Mouse (Mus musculus): ENCODE data around the gene Coq9. TPM values are rescaled to one million over a fixed set of nuclear protein-coding genes. Genes with fewer than 3 reads are reported as not detected.
A peak's percentile ranks its signal among the peaks of the same experiment; 100 is the strongest.

The Coq9 gene
- polyA plus RNA-seq, 1 experiment from 2014 or later, result 125 TPM

- 31% methylated on average over 5 of the region's 5 CpGs for WGBS (ENCODE audit: insufficient replicate concordance)
- Histone ChIP-seq H3K9me3 (replicated peaks; ENCODE audit: control insufficient read depth, low read length) (no peaks in the 10 kb centered on the region), H3K36me3 (ENCODE audit: control insufficient read depth, insufficient read depth, low read length) (peaks cover 14% of the 10 kb centered on the region), H3K4me3 (ENCODE audit: low read depth, low read length) (peak overlapping the region; percentile 100; the same call in 1 of the 2 replicates), H3K9ac (ENCODE audit: low read depth, low read length) (no peak overlapping the region), H3K27me3 (ENCODE audit: control insufficient read depth, insufficient read depth, low read length) (no peaks in the 10 kb centered on the region), H3K4me2 (peak overlapping the region; percentile 86), H3K4me1 (ENCODE audit: control insufficient read depth, insufficient read depth, low read length) (peaks cover 5% of the 10 kb centered on the region; the same call in 1 of the 2 replicates), H3K27ac (ENCODE audit: low read depth, low read length) (no peak overlapping the region)
- no peak for ATAC-seq (replicated peaks; ENCODE audit: insufficient number of reproducible peaks, low FRiP score, low TSS enrichment)
Observed at GRCm38 (mm10) chr8:94857011-94857345, 18.9 kb downstream of the Coq9 start.

- peak within 1 kb of the TSS; percentile 77 for H3K27ac ChIP-seq (ENCODE audit: low read depth, low read length)
- H3K9ac ChIP-seq (ENCODE audit: low read depth, low read length), result peak within 1 kb of the TSS; percentile 95
- H3K27me3 ChIP-seq (ENCODE audit: control insufficient read depth, insufficient read depth, low read length), result no peaks in the 10 kb centered on the region
- H3K36me3 ChIP-seq (ENCODE audit: control insufficient read depth, insufficient read depth, low read length), result peaks cover 13% of the 10 kb centered on the region
- 1% methylated on average over 68 of the region's 68 CpGs for WGBS (ENCODE audit: insufficient replicate concordance)
- H3K9me3 ChIP-seq (replicated peaks; ENCODE audit: control insufficient read depth, low read length), result no peaks in the 10 kb centered on the region
- H3K4me3 ChIP-seq (ENCODE audit: low read depth, low read length), result peak within 1 kb of the TSS; percentile 100
- H3K4me2 ChIP-seq, result peak within 1 kb of the TSS; percentile 86
- peak; percentile 71 for ATAC-seq (replicated peaks; ENCODE audit: insufficient number of reproducible peaks, low FRiP score, low TSS enrichment)
- H3K4me1 ChIP-seq (ENCODE audit: control insufficient read depth, insufficient read depth, low read length), result peaks cover 5% of the 10 kb centered on the region; the same call in 1 of the 2 replicates
Observed at GRCm38 (mm10) chr8:94857346-94858173, 19.4 kb downstream of the Coq9 start, which contains the start of gene Polr2c. TSS of gene Polr2c (plus strand) at chr8:94857450.

- H3K27me3 ChIP-seq (ENCODE audit: control insufficient read depth, insufficient read depth, low read length), result no peaks in the 10 kb centered on the region
- H3K9ac ChIP-seq (ENCODE audit: low read depth, low read length), result no peak overlapping the region
- WGBS (ENCODE audit: insufficient replicate concordance), result 68% methylated on average over 8 of the region's 8 CpGs
- H3K4me2 ChIP-seq, result no peak overlapping the region
- no peak overlapping the region for H3K4me3 ChIP-seq (ENCODE audit: low read depth, low read length)
- ATAC-seq (replicated peaks; ENCODE audit: insufficient number of reproducible peaks, low FRiP score, low TSS enrichment), result no peak
- H3K9me3 ChIP-seq (replicated peaks; ENCODE audit: control insufficient read depth, low read length), result no peaks in the 10 kb centered on the region
- no peak overlapping the region for H3K27ac ChIP-seq (ENCODE audit: low read depth, low read length)
- peaks cover 31% of the 10 kb centered on the region for H3K36me3 ChIP-seq (ENCODE audit: control insufficient read depth, insufficient read depth, low read length)
- H3K4me1 ChIP-seq (ENCODE audit: control insufficient read depth, insufficient read depth, low read length), result peaks cover 7% of the 10 kb centered on the region; the same call in 1 of the 2 replicates
Observed at GRCm38 (mm10) chr8:94861352-94861910, 23.3 kb downstream of the Coq9 start.

GRCm38 (mm10) chr8:94862487-94863220 is 24.5 kb downstream of the Coq9 start:
- Histone ChIP-seq H3K4me3 (ENCODE audit: low read depth, low read length) (no peak overlapping the region), H3K36me3 (ENCODE audit: control insufficient read depth, insufficient read depth, low read length) (peaks cover 38% of the 10 kb centered on the region), H3K9me3 (replicated peaks; ENCODE audit: control insufficient read depth, low read length) (no peaks in the 10 kb centered on the region), H3K4me2 (no peak overlapping the region), H3K9ac (ENCODE audit: low read depth, low read length) (no peak overlapping the region), H3K27ac (ENCODE audit: low read depth, low read length) (no peak overlapping the region; the same call in 1 of the 2 replicates), H3K27me3 (ENCODE audit: control insufficient read depth, insufficient read depth, low read length) (no peaks in the 10 kb centered on the region), H3K4me1 (ENCODE audit: control insufficient read depth, insufficient read depth, low read length) (peaks cover 10% of the 10 kb centered on the region)
- ATAC-seq (replicated peaks; ENCODE audit: insufficient number of reproducible peaks, low FRiP score, low TSS enrichment), result no peak; the same call in 1 of the 2 replicates
- 70% methylated on average over 12 of the region's 12 CpGs for WGBS (ENCODE audit: insufficient replicate concordance)

GRCm38 (mm10) chr8:94863897-94864673 is 26.0 kb downstream of the Coq9 start:
- H3K27ac ChIP-seq (ENCODE audit: low read depth, low read length), result no peak overlapping the region

GRCm38 (mm10) chr8:94865292-94865691 is 27.2 kb downstream of the Coq9 start:
- H3K27ac ChIP-seq (ENCODE audit: low read depth, low read length), result no peak overlapping the region; the same call in 1 of the 2 replicates
- H3K4me2 ChIP-seq, result no peak overlapping the region
- no peaks in the 10 kb centered on the region for H3K27me3 ChIP-seq (ENCODE audit: control insufficient read depth, insufficient read depth, low read length)
- H3K9me3 ChIP-seq (replicated peaks; ENCODE audit: control insufficient read depth, low read length), result no peaks in the 10 kb centered on the region
- WGBS (ENCODE audit: insufficient replicate concordance), result 77% methylated on average over 10 of the region's 10 CpGs
- no peak for ATAC-seq (replicated peaks; ENCODE audit: insufficient number of reproducible peaks, low FRiP score, low TSS enrichment)
- no peak overlapping the region for H3K9ac ChIP-seq (ENCODE audit: low read depth, low read length)
- peaks cover 39% of the 10 kb centered on the region for H3K36me3 ChIP-seq (ENCODE audit: control insufficient read depth, insufficient read depth, low read length)
- peaks cover 31% of the 10 kb centered on the region for H3K4me1 ChIP-seq (ENCODE audit: control insufficient read depth, insufficient read depth, low read length)
- H3K4me3 ChIP-seq (ENCODE audit: low read depth, low read length), result no peak overlapping the region

More at GRCm38 (mm10) chr8:94863897-94864673, 26.0 kb downstream of the Coq9 start:
- Histone ChIP-seq H3K4me2 (no peak overlapping the region), H3K9me3 (replicated peaks; ENCODE audit: control insufficient read depth, low read length) (no peaks in the 10 kb centered on the region), H3K4me1 (ENCODE audit: control insufficient read depth, insufficient read depth, low read length) (peaks cover 22% of the 10 kb centered on the region), H3K9ac (ENCODE audit: low read depth, low read length) (no peak overlapping the region; the same call in 1 of the 2 replicates), H3K4me3 (ENCODE audit: low read depth, low read length) (no peak overlapping the region), H3K27me3 (ENCODE audit: control insufficient read depth, insufficient read depth, low read length) (no peaks in the 10 kb centered on the region), H3K36me3 (ENCODE audit: control insufficient read depth, insufficient read depth, low read length) (peaks cover 40% of the 10 kb centered on the region)
- no peak for ATAC-seq (replicated peaks; ENCODE audit: insufficient number of reproducible peaks, low FRiP score, low TSS enrichment)
- 64% methylated on average over 10 of the region's 10 CpGs for WGBS (ENCODE audit: insufficient replicate concordance)

GRCm38 (mm10) chr8:94866921-94867320 is 28.8 kb downstream of the Coq9 start:
- ATAC-seq (replicated peaks; ENCODE audit: insufficient number of reproducible peaks, low FRiP score, low TSS enrichment), result no peak
- H3K4me2 ChIP-seq, result no peak overlapping the region
- no peaks in the 10 kb centered on the region for H3K27me3 ChIP-seq (ENCODE audit: control insufficient read depth, insufficient read depth, low read length)
- no peaks in the 10 kb centered on the region for H3K9me3 ChIP-seq (replicated peaks; ENCODE audit: control insufficient read depth, low read length)
- peaks cover 36% of the 10 kb centered on the region for H3K36me3 ChIP-seq (ENCODE audit: control insufficient read depth, insufficient read depth, low read length)
- H3K27ac ChIP-seq (ENCODE audit: low read depth, low read length), result no peak overlapping the region
- no peak overlapping the region for H3K4me3 ChIP-seq (ENCODE audit: low read depth, low read length)
- H3K9ac ChIP-seq (ENCODE audit: low read depth, low read length), result no peak overlapping the region
- WGBS (ENCODE audit: insufficient replicate concordance), result 80% methylated on average over 9 of the region's 9 CpGs
- H3K4me1 ChIP-seq (ENCODE audit: control insufficient read depth, insufficient read depth, low read length), result peaks cover 47% of the 10 kb centered on the region

- 39% methylated on average over 7 of the region's 7 CpGs for WGBS (ENCODE audit: insufficient replicate concordance)
- no peaks in the 10 kb centered on the region for H3K27me3 ChIP-seq (ENCODE audit: control insufficient read depth, insufficient read depth, low read length)
- peak overlapping the region; percentile 93 for H3K4me2 ChIP-seq
- ATAC-seq (replicated peaks; ENCODE audit: insufficient number of reproducible peaks, low FRiP score, low TSS enrichment), result no peak; the same call in 1 of the 2 replicates
- H3K27ac ChIP-seq (ENCODE audit: low read depth, low read length), result no peak overlapping the region
- H3K36me3 ChIP-seq (ENCODE audit: control insufficient read depth, insufficient read depth, low read length), result peaks cover 29% of the 10 kb centered on the region
- H3K9me3 ChIP-seq (replicated peaks; ENCODE audit: control insufficient read depth, low read length), result no peaks in the 10 kb centered on the region
- H3K4me1 ChIP-seq (ENCODE audit: control insufficient read depth, insufficient read depth, low read length), result peaks cover 62% of the 10 kb centered on the region
- H3K9ac ChIP-seq (ENCODE audit: low read depth, low read length), result no peak overlapping the region
- H3K4me3 ChIP-seq (ENCODE audit: low read depth, low read length), result no peak overlapping the region
Observed at GRCm38 (mm10) chr8:94869146-94869545, 31.0 kb downstream of the Coq9 start.

Measured in heart, embryonic 11.5 days (tissue).